Comparison of ENCODE assay signal across 22 mouse cellular contexts in the genomic region with DNA sequence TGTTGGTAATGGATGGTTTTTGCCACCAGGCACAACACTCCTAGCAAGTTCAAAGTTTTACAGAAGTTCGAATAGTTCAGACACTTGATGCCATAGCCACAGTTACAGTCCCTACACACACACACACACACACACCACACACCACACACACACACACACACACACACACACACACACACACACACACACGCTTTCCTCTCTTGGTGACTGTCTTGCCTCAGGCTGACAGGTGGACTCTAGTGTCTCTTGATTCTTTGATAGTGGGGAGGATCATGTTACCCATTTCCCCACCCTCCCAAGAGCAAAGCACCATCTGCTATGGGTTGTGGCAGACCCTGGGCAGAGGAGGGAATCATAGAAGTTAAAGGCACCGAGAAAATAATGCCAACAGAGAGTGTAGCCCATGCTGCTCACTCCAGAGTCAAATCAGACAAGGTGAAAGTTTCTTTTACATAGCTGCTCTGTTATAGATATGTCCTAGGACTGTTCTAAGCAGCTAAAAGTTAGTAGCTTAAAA.
DNase-seq lines count a peak whose midpoint lies in the region; ATAC-seq and TF ChIP-seq lines count a peak whose summit lies in the region.
"Had no signal": no experiment of that assay in that cellular context is flagged by ENCODE, and none has a peak within 500 bp of the region (broad histone marks: within the 10 kb centered on the region; RNA-seq: fewer than 3 reads in every experiment).

No protein-coding gene starts in this region.

- H3K4me2 ChIP-seq in forebrain, embryonic 11.5 days (ENCODE audit: low read depth, low read length, severe bottlenecking) = no peak overlapping the region
- H3K4me2 ChIP-seq in forebrain, embryonic 12.5 days = no peak overlapping the region
- H3K4me2 ChIP-seq in kidney, embryonic 15.5 days = no peak overlapping the region
- no peak overlapping the region for H3K4me2 ChIP-seq in myocyte (ENCODE audit: low read depth)
- H3K4me2 ChIP-seq: embryonic facial prominence, embryonic 12.5 days; embryonic facial prominence, embryonic 15.5 days had no signal

- H3K4me3 ChIP-seq in forebrain, embryonic 11.5 days (ENCODE audit: low read depth, low read length) = no peak overlapping the region
- H3K4me3 ChIP-seq in forebrain, embryonic 12.5 days (replicated peaks) = no peak overlapping the region
- no peak overlapping the region for H3K4me3 ChIP-seq in kidney, embryonic 15.5 days (replicated peaks)
- no peak overlapping the region for H3K4me3 ChIP-seq in myocyte
- H3K4me3 ChIP-seq: embryonic facial prominence, embryonic 12.5 days; embryonic facial prominence, embryonic 15.5 days; erythroblast, embryonic 14.5 days; forebrain, embryonic 10.5 days had no signal

- no peaks in the 10 kb centered on the region for H3K4me1 ChIP-seq in forebrain, embryonic 11.5 days (replicated peaks; ENCODE audit: control insufficient read depth, insufficient read depth, low read length)
- no peaks in the 10 kb centered on the region for H3K4me1 ChIP-seq in forebrain, embryonic 12.5 days
- no peaks in the 10 kb centered on the region for H3K4me1 ChIP-seq in kidney, embryonic 15.5 days
- H3K4me1 ChIP-seq: embryonic facial prominence, embryonic 12.5 days; embryonic facial prominence, embryonic 15.5 days; forebrain, embryonic 10.5 days had no signal

- no peak for ATAC-seq in forebrain, embryonic 11.5 days (replicated peaks; ENCODE audit: low FRiP score)
- no peak for ATAC-seq in forebrain, embryonic 12.5 days (ENCODE audit: low FRiP score)
- peak; percentile 54; the same call in 1 of the 2 replicates for ATAC-seq in kidney, embryonic 15.5 days (replicated peaks; ENCODE audit: low FRiP score)
- ATAC-seq: forebrain, embryonic 14.5 days; forebrain, embryonic 16.5 days had no signal

- H3K9ac ChIP-seq in forebrain, embryonic 11.5 days (ENCODE audit: low read length) = no peak overlapping the region
- no peak overlapping the region for H3K9ac ChIP-seq in forebrain, embryonic 12.5 days
- H3K9ac ChIP-seq in kidney, embryonic 15.5 days = no peak overlapping the region
- H3K9ac ChIP-seq: embryonic facial prominence, embryonic 12.5 days; embryonic facial prominence, embryonic 15.5 days had no signal

- H3K9me3 ChIP-seq in forebrain, embryonic 11.5 days (ENCODE audit: control insufficient read depth, low read length) = no peaks in the 10 kb centered on the region; the same call in 1 of the 2 replicates
- H3K9me3 ChIP-seq in forebrain, embryonic 12.5 days = no peaks in the 10 kb centered on the region
- no peaks in the 10 kb centered on the region for H3K9me3 ChIP-seq in kidney, embryonic 15.5 days (replicated peaks)
- H3K9me3 ChIP-seq: embryonic facial prominence, embryonic 12.5 days; embryonic facial prominence, embryonic 15.5 days had no signal

- peak; percentile 14 for DNase-seq in forebrain, embryonic 11.5 days (ENCODE audit: low spot score)
- DNase-seq in kidney, postnatal 10 days = no peak
- no peak for DNase-seq in right cerebral cortex, postnatal 36 days (ENCODE audit: low spot score in 2 of 2)
- DNase-seq: adrenal gland, adult 2 months; adrenal gland, postnatal 10 days; adrenal gland, postnatal 25 days; cerebellum, adult 11 months; cerebellum, adult 18-20 months; cerebellum, adult 8-10 months; cerebellum, adult 9-11 months; cerebellum, postnatal 14 days; cerebellum, postnatal 36 days; embryo, embryonic 11 days had no signal

- H3K79me2 ChIP-seq in myocyte (ENCODE audit: control insufficient read depth, insufficient read depth) = no peaks in the 10 kb centered on the region

- no peak overlapping the region for H3K27ac ChIP-seq in forebrain, embryonic 11.5 days (ENCODE audit: low read depth, low read length)
- no peak overlapping the region for H3K27ac ChIP-seq in forebrain, embryonic 12.5 days
- H3K27ac ChIP-seq in kidney, embryonic 15.5 days = no peak overlapping the region
- H3K27ac ChIP-seq: embryonic facial prominence, embryonic 12.5 days; embryonic facial prominence, embryonic 15.5 days; forebrain, embryonic 10.5 days had no signal

- H3K36me3 ChIP-seq in forebrain, embryonic 11.5 days (ENCODE audit: control insufficient read depth, insufficient read depth, low read length) = no peaks in the 10 kb centered on the region
- no peaks in the 10 kb centered on the region for H3K36me3 ChIP-seq in forebrain, embryonic 12.5 days (replicated peaks)
- no peaks in the 10 kb centered on the region for H3K36me3 ChIP-seq in kidney, embryonic 15.5 days
- H3K36me3 ChIP-seq in myocyte (ENCODE audit: control insufficient read depth, insufficient read depth) = no peaks in the 10 kb centered on the region
- H3K36me3 ChIP-seq: embryonic facial prominence, embryonic 12.5 days; embryonic facial prominence, embryonic 15.5 days; forebrain, embryonic 10.5 days had no signal

- WGBS in forebrain, embryonic 11.5 days = 80% methylated on average over 3 of the region's 3 CpGs
- 71% methylated on average over 3 of the region's 3 CpGs for WGBS in forebrain, embryonic 12.5 days
- WGBS in kidney, embryonic 15.5 days = 44% methylated on average over 3 of the region's 3 CpGs

- no peak overlapping the region for H3ac ChIP-seq in myocyte (ENCODE audit: control insufficient read depth, insufficient read length)

- H3K27me3 ChIP-seq in forebrain, embryonic 11.5 days (ENCODE audit: control insufficient read depth, insufficient read depth, low read length) = no peaks in the 10 kb centered on the region
- no peaks in the 10 kb centered on the region for H3K27me3 ChIP-seq in forebrain, embryonic 12.5 days
- no peaks in the 10 kb centered on the region for H3K27me3 ChIP-seq in kidney, embryonic 15.5 days
- H3K27me3 ChIP-seq in myocyte (ENCODE audit: control insufficient read depth, insufficient read depth, insufficient read length) = no peaks in the 10 kb centered on the region
- H3K27me3 ChIP-seq: embryonic facial prominence, embryonic 12.5 days; embryonic facial prominence, embryonic 15.5 days had no signal

- TF ChIP-seq POLR2A in myocyte (IDR thresholded peaks at IDR 0.05; ENCODE audit: insufficient read length, low read depth) = no peak

TF ChIP-seq in myocyte, 11 proteins besides CTCF, POLR2A, EP300 and RAD21:
- TF ChIP-seq MYOD1 (IDR thresholded peaks at IDR 0.05; ENCODE audit: control insufficient read depth in 1 of 3, insufficient read length in 2 of 3, low read depth in 2 of 3) (peak in 2 of 3 experiments; percentile 48 to 70), TCF3 (IDR thresholded peaks at IDR 0.05; ENCODE audit: insufficient read length, low read depth) (no peak), REST (IDR thresholded peaks at IDR 0.05; ENCODE audit: insufficient read depth, insufficient read length) (no peak), POLR2AphosphoS2 (IDR thresholded peaks at IDR 0.05; ENCODE audit: insufficient read length, low read depth) (no peak), SRF (IDR thresholded peaks at IDR 0.05; ENCODE audit: control insufficient read depth, insufficient read length, low read depth) (no peak), CEBPB (IDR thresholded peaks at IDR 0.05; ENCODE audit: insufficient read depth, poor library complexity, severe bottlenecking) (no peak), MYOG (IDR thresholded peaks at IDR 0.05; ENCODE audit: control insufficient read depth in 1 of 3, insufficient read depth in 1 of 3, insufficient read length in 2 of 3, low read depth in 2 of 3) (peak in 2 of 3 experiments; percentile 46 to 60), USF1 (IDR thresholded peaks at IDR 0.05; ENCODE audit: low read depth) (no peak), TCF12 (IDR thresholded peaks at IDR 0.05; ENCODE audit: insufficient read depth, poor library complexity, severe bottlenecking) (peak; percentile 21), E2F4 (IDR thresholded peaks at IDR 0.05; ENCODE audit: insufficient read depth) (no peak), MAX (IDR thresholded peaks at IDR 0.05; ENCODE audit: low read depth) (no peak)
